Mouse (Mus musculus): ENCODE results near the gene Trappc2l. TPM values are rescaled to one million over a fixed set of nuclear protein-coding genes. Genes with fewer than 3 reads are reported as not detected.
"Not testable (repeated sequence)": the region's sequence is repeated elsewhere in the genome, so short reads cannot be mapped to it uniquely, and the experiment has no call there.

The Trappc2l gene
- polyA plus RNA-seq, 1 experiment, result 95.7 TPM

DNA sequence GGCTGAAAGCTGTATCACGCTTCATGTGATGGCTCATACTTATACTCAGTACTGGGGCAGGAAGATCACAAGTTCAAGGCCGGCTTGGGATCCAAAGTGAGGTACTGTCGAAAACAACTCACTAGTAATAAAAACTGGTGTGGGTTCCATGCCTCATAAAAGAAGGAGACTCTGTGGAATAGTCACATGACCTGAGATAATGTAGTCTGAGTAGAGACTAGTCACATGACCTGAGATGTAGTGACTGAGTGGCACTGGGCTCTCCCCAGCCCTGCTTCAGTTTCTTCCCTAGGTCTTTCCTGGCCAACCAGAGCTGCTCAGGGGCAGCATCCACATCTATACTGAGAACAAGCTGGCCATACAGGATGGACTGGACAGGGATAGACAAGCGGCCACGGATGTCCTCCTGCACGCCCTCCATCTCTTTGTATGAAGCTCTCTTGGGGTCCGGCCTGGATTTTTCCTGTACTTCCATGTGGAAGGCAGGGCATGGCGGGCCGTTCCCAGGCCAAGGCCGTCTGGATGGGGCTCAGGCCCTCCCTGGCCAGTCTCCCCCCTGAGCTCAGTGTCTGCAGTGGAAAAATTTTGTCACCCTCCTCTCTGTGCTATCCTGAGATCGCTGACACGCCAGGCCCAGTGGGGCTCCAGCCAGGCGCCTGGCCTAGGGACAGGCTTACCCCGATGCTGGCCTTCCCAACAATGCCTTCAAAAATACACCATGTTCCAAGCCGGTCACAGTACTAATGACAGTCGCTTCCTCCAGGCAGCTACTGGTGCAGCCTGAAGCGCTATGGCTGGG lies 12.6 kb downstream of the Trappc2l start:
- TF ChIP-seq USF1 (IDR thresholded peaks at IDR 0.05; ENCODE audit: low read depth) (peak; percentile 21), REST (IDR thresholded peaks at IDR 0.05; ENCODE audit: insufficient read depth, insufficient read length) (no peak)
- peaks cover 20% of the 10 kb centered on the region for H3K27me3 ChIP-seq (ENCODE audit: control insufficient read depth, insufficient read depth, insufficient read length)

DNA sequence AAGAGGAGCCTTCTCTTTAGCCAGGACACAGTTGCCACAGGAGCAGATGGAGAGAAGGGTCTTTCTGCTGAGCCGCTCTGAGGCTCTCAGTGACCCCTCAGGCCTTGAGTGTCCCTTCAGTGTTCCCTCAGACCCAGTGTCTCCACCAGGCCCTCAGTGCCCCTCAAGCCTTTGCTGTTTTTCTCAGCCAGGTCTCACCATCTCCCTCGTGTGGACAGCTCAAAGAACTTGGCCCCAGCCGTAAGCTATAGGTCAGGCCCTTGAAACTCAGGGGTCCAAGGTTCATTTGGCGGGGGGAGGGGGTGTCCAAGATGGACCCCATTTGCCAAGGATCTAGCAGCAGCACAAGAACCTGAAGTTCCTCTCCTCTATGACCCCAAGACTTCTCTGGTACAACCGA lies 13.2 kb downstream of the Trappc2l start:
- Histone ChIP-seq H3K4me3 (no peak overlapping the region), H3K36me3 (ENCODE audit: control insufficient read depth, insufficient read depth) (no peaks in the 10 kb centered on the region), H3K27me3 (ENCODE audit: control insufficient read depth, insufficient read depth, insufficient read length) (peaks cover 26% of the 10 kb centered on the region), H3ac (ENCODE audit: control insufficient read depth, insufficient read length) (no peak overlapping the region), H3K79me2 (ENCODE audit: control insufficient read depth, insufficient read depth) (no peaks in the 10 kb centered on the region), H3K4me2 (ENCODE audit: low read depth) (no peak overlapping the region)
- no peak for TF ChIP-seq CEBPB (IDR thresholded peaks at IDR 0.05; ENCODE audit: insufficient read depth, poor library complexity, severe bottlenecking)
- no peak for TF ChIP-seq MAX (IDR thresholded peaks at IDR 0.05; ENCODE audit: low read depth)
- no peak for TF ChIP-seq POLR2AphosphoS2 (IDR thresholded peaks at IDR 0.05; ENCODE audit: insufficient read length, low read depth)
- no peak for TF ChIP-seq USF1 (IDR thresholded peaks at IDR 0.05; ENCODE audit: low read depth)
- no peak for TF ChIP-seq TCF12 (IDR thresholded peaks at IDR 0.05; ENCODE audit: insufficient read depth, poor library complexity, severe bottlenecking)
- no peak for TF ChIP-seq E2F4 (IDR thresholded peaks at IDR 0.05; ENCODE audit: insufficient read depth)
- no peak for TF ChIP-seq MYOG (IDR thresholded peaks at IDR 0.05; ENCODE audit: control insufficient read depth in 1 of 3, insufficient read depth in 1 of 3, insufficient read length in 2 of 3, low read depth in 2 of 3)
- TF ChIP-seq MYOD1 (IDR thresholded peaks at IDR 0.05; ENCODE audit: control insufficient read depth in 1 of 3, insufficient read length in 2 of 3, low read depth in 2 of 3), result no peak
- no peak for TF ChIP-seq REST (IDR thresholded peaks at IDR 0.05; ENCODE audit: insufficient read depth, insufficient read length)
- TF ChIP-seq TCF3 (IDR thresholded peaks at IDR 0.05; ENCODE audit: insufficient read length, low read depth), result no peak
- TF ChIP-seq POLR2A (IDR thresholded peaks at IDR 0.05; ENCODE audit: insufficient read length, low read depth), result no peak

More for the DNA sequence above, 12.6 kb downstream of the Trappc2l start:
- H3K79me2 ChIP-seq (ENCODE audit: control insufficient read depth, insufficient read depth), result no peaks in the 10 kb centered on the region
- H3ac ChIP-seq (ENCODE audit: control insufficient read depth, insufficient read length), result no peak overlapping the region
- no peak overlapping the region for H3K4me3 ChIP-seq
- no peaks in the 10 kb centered on the region for H3K36me3 ChIP-seq (ENCODE audit: control insufficient read depth, insufficient read depth)
- no peak overlapping the region for H3K4me2 ChIP-seq (ENCODE audit: low read depth)

DNA sequence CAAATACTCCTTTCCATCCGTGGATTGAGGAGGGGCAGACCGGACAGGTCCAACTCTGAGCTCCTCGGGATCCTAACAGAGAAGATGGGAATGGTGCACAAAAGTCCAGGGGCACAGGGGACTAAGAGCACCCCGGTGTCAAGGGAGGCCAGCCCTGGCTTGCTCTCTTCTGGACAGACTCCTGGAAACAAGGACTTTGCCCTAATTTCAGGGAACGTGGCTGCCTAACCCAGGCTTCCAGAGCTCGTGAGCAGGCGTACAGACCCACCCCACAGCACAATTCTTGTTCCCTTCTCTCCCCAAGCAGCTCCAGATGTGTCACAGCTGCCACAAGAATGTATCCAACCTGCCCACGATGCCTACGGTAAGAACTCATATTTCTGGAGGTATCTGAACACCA lies 14.4 kb downstream of the Trappc2l start:
- Histone ChIP-seq H3K27me3 (ENCODE audit: control insufficient read depth, insufficient read depth, insufficient read length) (peaks cover 28% of the 10 kb centered on the region), H3K4me3 (no peak overlapping the region), H3K4me2 (ENCODE audit: low read depth) (no peak overlapping the region), H3K36me3 (ENCODE audit: control insufficient read depth, insufficient read depth) (no peaks in the 10 kb centered on the region), H3ac (ENCODE audit: control insufficient read depth, insufficient read length) (no peak overlapping the region), H3K79me2 (ENCODE audit: control insufficient read depth, insufficient read depth) (no peaks in the 10 kb centered on the region)
- TF ChIP-seq MAX (IDR thresholded peaks at IDR 0.05; ENCODE audit: low read depth) (no peak), CEBPB (IDR thresholded peaks at IDR 0.05; ENCODE audit: insufficient read depth, poor library complexity, severe bottlenecking) (no peak), TCF12 (IDR thresholded peaks at IDR 0.05; ENCODE audit: insufficient read depth, poor library complexity, severe bottlenecking) (no peak)

DNA sequence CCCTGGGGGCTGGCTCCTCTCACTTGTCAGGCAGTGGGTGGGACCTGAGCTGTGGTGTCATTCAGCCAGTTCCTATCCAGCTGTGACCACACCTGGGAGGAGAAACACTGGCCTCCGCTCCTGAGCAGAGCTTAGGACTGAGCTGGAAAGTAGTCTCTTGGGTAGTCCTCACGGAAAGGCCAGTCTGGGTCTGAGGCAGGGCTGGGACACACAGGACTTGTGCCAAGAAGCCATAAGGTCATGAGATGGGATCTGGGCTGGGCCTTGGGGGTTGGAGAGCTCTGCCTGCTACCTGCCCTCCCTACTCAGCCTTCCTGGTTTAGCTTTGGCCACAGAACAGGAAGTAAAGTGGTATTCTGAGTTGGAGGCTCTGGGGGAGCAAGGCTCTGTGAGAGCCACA lies 15.5 kb downstream of the Trappc2l start:
- no peaks in the 10 kb centered on the region for H3K36me3 ChIP-seq (ENCODE audit: control insufficient read depth, insufficient read depth)
- no peak overlapping the region for H3K4me3 ChIP-seq
- TF ChIP-seq USF1 (IDR thresholded peaks at IDR 0.05; ENCODE audit: low read depth) (no peak), POLR2A (IDR thresholded peaks at IDR 0.05; ENCODE audit: insufficient read length, low read depth) (peak; percentile 15)
- H3K79me2 ChIP-seq (ENCODE audit: control insufficient read depth, insufficient read depth), result no peaks in the 10 kb centered on the region
- H3K27me3 ChIP-seq (ENCODE audit: control insufficient read depth, insufficient read depth, insufficient read length), result peaks cover 30% of the 10 kb centered on the region
- no peak overlapping the region for H3K4me2 ChIP-seq (ENCODE audit: low read depth)
- H3ac ChIP-seq (ENCODE audit: control insufficient read depth, insufficient read length), result no peak overlapping the region

DNA sequence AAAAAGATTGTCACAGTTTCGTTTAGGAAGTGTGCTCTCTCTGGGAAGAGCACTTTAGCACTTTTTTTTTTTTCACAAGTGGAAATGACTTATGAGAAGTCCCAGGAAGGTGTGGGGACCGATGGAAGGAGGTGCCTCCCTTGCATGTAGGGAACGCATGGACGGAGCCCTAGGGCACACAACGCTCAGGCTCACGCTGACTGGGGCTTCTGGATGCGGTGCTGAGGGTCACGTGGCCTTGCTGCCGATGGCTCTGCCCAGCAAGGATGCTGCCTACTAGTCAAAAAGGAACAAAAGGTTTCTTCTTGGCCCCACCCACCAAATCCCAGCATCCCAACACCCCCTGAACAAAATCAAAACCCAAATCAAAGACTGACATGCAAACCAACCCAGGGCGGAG lies 17.9 kb downstream of the Trappc2l start:
- H3ac ChIP-seq (ENCODE audit: control insufficient read depth, insufficient read length), result no peak overlapping the region
- H3K79me2 ChIP-seq (ENCODE audit: control insufficient read depth, insufficient read depth), result no peaks in the 10 kb centered on the region
- H3K36me3 ChIP-seq (ENCODE audit: control insufficient read depth, insufficient read depth), result no peaks in the 10 kb centered on the region
- TF ChIP-seq POLR2AphosphoS2 (IDR thresholded peaks at IDR 0.05; ENCODE audit: insufficient read length, low read depth) (peak; percentile 57), MAX (IDR thresholded peaks at IDR 0.05; ENCODE audit: low read depth) (no peak)
- H3K4me3 ChIP-seq, result no peak overlapping the region
- H3K4me2 ChIP-seq (ENCODE audit: low read depth), result no peak overlapping the region
- peaks cover 31% of the 10 kb centered on the region for H3K27me3 ChIP-seq (ENCODE audit: control insufficient read depth, insufficient read depth, insufficient read length)

DNA sequence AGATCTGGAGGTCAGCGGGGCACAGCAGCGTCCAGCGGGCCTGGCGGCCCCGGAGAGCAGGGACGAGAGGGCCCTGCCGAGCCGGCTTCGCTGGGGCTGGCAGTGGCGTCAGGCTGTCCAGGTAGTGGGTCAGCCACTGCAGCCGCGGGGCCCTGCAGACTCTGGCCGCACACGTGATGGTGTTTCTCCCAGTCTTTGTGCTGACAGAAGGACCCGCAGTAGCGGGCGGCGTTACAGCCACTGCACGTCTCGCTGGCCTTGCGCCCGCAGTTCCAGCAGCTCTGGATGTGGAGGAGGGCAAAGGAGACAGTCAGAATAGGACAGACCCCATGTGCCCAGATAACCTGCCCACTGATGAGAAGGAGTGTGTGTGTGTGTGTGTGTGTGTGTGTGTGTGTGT lies 19.3 kb downstream of the Trappc2l start:
- Histone ChIP-seq H3K27me3 (ENCODE audit: control insufficient read depth, insufficient read depth, insufficient read length) (peaks cover 39% of the 10 kb centered on the region), H3K4me3 (no peak overlapping the region), H3K79me2 (ENCODE audit: control insufficient read depth, insufficient read depth) (no peaks in the 10 kb centered on the region), H3K36me3 (ENCODE audit: control insufficient read depth, insufficient read depth) (no peaks in the 10 kb centered on the region), H3K4me2 (ENCODE audit: low read depth) (no peak overlapping the region), H3ac (ENCODE audit: control insufficient read depth, insufficient read length) (no peak overlapping the region)
- TF ChIP-seq POLR2A (IDR thresholded peaks at IDR 0.05; ENCODE audit: insufficient read length, low read depth), result no peak
- TF ChIP-seq MAX (IDR thresholded peaks at IDR 0.05; ENCODE audit: low read depth), result no peak
- no peak for TF ChIP-seq POLR2AphosphoS2 (IDR thresholded peaks at IDR 0.05; ENCODE audit: insufficient read length, low read depth)
- no peak for TF ChIP-seq CEBPB (IDR thresholded peaks at IDR 0.05; ENCODE audit: insufficient read depth, poor library complexity, severe bottlenecking)
- TF ChIP-seq TCF12 (IDR thresholded peaks at IDR 0.05; ENCODE audit: insufficient read depth, poor library complexity, severe bottlenecking), result no peak
- TF ChIP-seq TCF3 (IDR thresholded peaks at IDR 0.05; ENCODE audit: insufficient read length, low read depth), result no peak
- TF ChIP-seq REST (IDR thresholded peaks at IDR 0.05; ENCODE audit: insufficient read depth, insufficient read length), result no peak
- TF ChIP-seq MYOG (IDR thresholded peaks at IDR 0.05; ENCODE audit: control insufficient read depth in 1 of 3, insufficient read depth in 1 of 3, insufficient read length in 2 of 3, low read depth in 2 of 3), result no peak
- TF ChIP-seq USF1 (IDR thresholded peaks at IDR 0.05; ENCODE audit: low read depth), result no peak
- TF ChIP-seq MYOD1 (IDR thresholded peaks at IDR 0.05; ENCODE audit: control insufficient read depth in 1 of 3, insufficient read length in 2 of 3, low read depth in 2 of 3), result no peak
- TF ChIP-seq E2F4 (IDR thresholded peaks at IDR 0.05; ENCODE audit: insufficient read depth), result no peak
- no peak for TF ChIP-seq SRF (IDR thresholded peaks at IDR 0.05; ENCODE audit: control insufficient read depth, insufficient read length, low read depth)

DNA sequence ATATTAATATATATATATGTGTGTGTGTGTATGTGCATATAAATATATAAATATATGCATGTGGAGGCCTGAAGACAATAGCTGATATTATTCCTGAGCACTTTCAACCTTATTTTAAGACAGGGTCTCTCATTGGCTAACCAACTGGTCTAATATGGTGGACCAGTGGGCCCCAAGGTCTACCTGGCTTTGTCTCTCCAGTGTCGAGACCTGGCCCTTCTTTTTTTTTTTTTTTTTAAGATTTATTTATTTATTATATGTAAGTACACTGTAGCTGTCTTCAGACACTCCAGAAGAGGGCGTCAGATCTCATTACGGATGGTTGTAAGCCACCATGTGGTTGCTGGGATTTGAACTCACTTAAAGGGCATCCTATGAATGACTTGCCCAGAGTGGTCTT lies 20.7 kb downstream of the Trappc2l start:
- not testable (repeated sequence) for H3ac ChIP-seq (ENCODE audit: control insufficient read depth, insufficient read length); H3K4me3 ChIP-seq; H3K4me2 ChIP-seq (ENCODE audit: low read depth); H3K79me2 ChIP-seq (ENCODE audit: control insufficient read depth, insufficient read depth); H3K36me3 ChIP-seq (ENCODE audit: control insufficient read depth, insufficient read depth)
- H3K27me3 ChIP-seq (ENCODE audit: control insufficient read depth, insufficient read depth, insufficient read length), result peaks cover 39% of the 10 kb centered on the region

Data from myocyte (in vitro differentiated cells).